In genomic region chr14:50719875-50720274, GRCm38 (mm10) we compare ENCODE assay signal across 24 mouse cellular contexts. TPM values are rescaled to one million over a fixed set of nuclear protein-coding genes. Genes with fewer than 3 reads are reported as not detected.
A peak's percentile ranks its signal among the peaks of the same experiment; 100 is the strongest.
DNase-seq lines count a peak whose midpoint lies in the region; ATAC-seq and TF ChIP-seq lines count a peak whose summit lies in the region.
"Not testable (repeated sequence)": the region's sequence is repeated elsewhere in the genome, so short reads cannot be mapped to it uniquely, and the experiment has no call there.
"Had no signal": no experiment of that assay in that cellular context is flagged by ENCODE, and none has a peak within 500 bp of the region (broad histone marks: within the 10 kb centered on the region; RNA-seq: fewer than 3 reads in every experiment).

No protein-coding gene starts in this region.

- not testable (repeated sequence) for TF ChIP-seq CTCF in kidney, postnatal 0 days (IDR thresholded peaks at IDR 0.05; ENCODE audit: low read depth); lung, embryonic 14.5 days (IDR thresholded peaks at IDR 0.05; ENCODE audit: low read depth)

- H3K27ac ChIP-seq in kidney, postnatal 0 days; lung, embryonic 14.5 days (ENCODE audit: low read depth): not testable (repeated sequence)

- not testable (repeated sequence) for H3K4me1 ChIP-seq in kidney, postnatal 0 days (replicated peaks; ENCODE audit: insufficient read depth, low read length); lung, embryonic 14.5 days (ENCODE audit: insufficient read depth)

- ATAC-seq in kidney, postnatal 0 days (replicated peaks; ENCODE audit: low FRiP score, low read depth); lung, embryonic 14.5 days (ENCODE audit: insufficient read depth): not testable (repeated sequence)

- peak; percentile 3 for DNase-seq in 3134 (ENCODE audit: extremely low read depth, insufficient read length, low spot score)
- peak; percentile 38 for DNase-seq in NIH3T3 (ENCODE audit: low read depth)
- peak; percentile 8 for DNase-seq in adrenal gland, postnatal 14 days
- peak; percentile 8 for DNase-seq in forelimb bud, embryonic 11.5 days (ENCODE audit: low read depth, low spot score)
- peak; percentile 6 for DNase-seq in kidney, postnatal 0 days (ENCODE audit: low spot score)
- DNase-seq in lung, embryonic 14.5 days = peak; percentile 26
- DNase-seq in yolk sac, embryonic 10.5 days (ENCODE audit: low spot score) = peak; percentile 21

- not testable (repeated sequence) for H3K36me3 ChIP-seq in kidney, postnatal 0 days (ENCODE audit: insufficient read depth, low read length); lung, embryonic 14.5 days (ENCODE audit: insufficient read depth)

- H3K4me2 ChIP-seq in kidney, postnatal 0 days (ENCODE audit: low read length); lung, embryonic 14.5 days: not testable (repeated sequence)

- not testable (repeated sequence) for H3K9me3 ChIP-seq in kidney, postnatal 0 days (replicated peaks; ENCODE audit: low read length); lung, embryonic 14.5 days (ENCODE audit: low read depth, low read length)

- not testable (repeated sequence) for H3K27me3 ChIP-seq in kidney, postnatal 0 days (ENCODE audit: insufficient read depth, low read length); lung, embryonic 14.5 days (ENCODE audit: insufficient read depth, low read length)

- not testable (repeated sequence) for H3K9ac ChIP-seq in kidney, postnatal 0 days (ENCODE audit: low read depth, low read length); lung, embryonic 14.5 days

- H3K4me3 ChIP-seq in kidney, postnatal 0 days (replicated peaks; ENCODE audit: low read depth, low read length); lung, embryonic 14.5 days (ENCODE audit: low read depth, low read length): not testable (repeated sequence)

- WGBS in kidney, postnatal 0 days = 88% methylated on average over 15 of the region's 15 CpGs
- WGBS in lung, embryonic 14.5 days = 83% methylated on average over 15 of the region's 15 CpGs

RNA-seq across cellular contexts. Expression of gene Olfr748, which starts 12.7 kb away (rescaled TPM):
- not detected in 2 replicates for total RNA-seq in adrenal gland, postnatal 14 days (2021)
- not detected in 2 replicates for polyA plus RNA-seq in kidney, postnatal 0 days (2015; fragmentation: Nextera tagmentation; extraction: Ambion mirVana)
- polyA plus RNA-seq in lung, embryonic 14.5 days (2014; fragmentation: Nextera tagmentation; extraction: Ambion mirVana) = not detected in 2 replicates
- total RNA-seq: adrenal gland, adult 2 months; adrenal gland, postnatal 4 days; CH12.LX; common myeloid progenitor, adult 5-6 weeks; forebrain, postnatal 0 days; gastrocnemius, adult 2 months; gastrocnemius, postnatal 36 days; hematopoietic stem cell, adult 5-6 weeks; hindbrain, postnatal 0 days had no signal
- polyA plus RNA-seq: adrenal gland, adult 2 months; brain, embryonic 14.5 days; forebrain, embryonic 13.5 days; forebrain, postnatal 0 days; heart, embryonic 13.5 days; heart, postnatal 0 days; hindbrain, embryonic 13.5 days; hindbrain, postnatal 0 days; intestine, embryonic 14.5 days had no signal

RNA-seq across cellular contexts. Expression of gene Olfr749, which starts 25.0 kb away (rescaled TPM):
- total RNA-seq in adrenal gland, postnatal 14 days (2021) = not detected in 2 replicates
- not detected in 2 replicates for polyA plus RNA-seq in kidney, postnatal 0 days (2015; fragmentation: Nextera tagmentation; extraction: Ambion mirVana)
- polyA plus RNA-seq in lung, embryonic 14.5 days (2014; fragmentation: Nextera tagmentation; extraction: Ambion mirVana) = not detected in 2 replicates
- total RNA-seq: adrenal gland, adult 2 months; adrenal gland, postnatal 4 days; CH12.LX; common myeloid progenitor, adult 5-6 weeks; forebrain, postnatal 0 days; gastrocnemius, adult 2 months; gastrocnemius, postnatal 36 days; hematopoietic stem cell, adult 5-6 weeks; hindbrain, postnatal 0 days had no signal
- polyA plus RNA-seq: activated CD4-positive, CD25-positive, alpha-beta regulatory T cell, adult 4 months; adrenal gland, adult 2 months; brain, embryonic 14.5 days; embryonic facial prominence, embryonic 14.5 days; forebrain, embryonic 13.5 days; forebrain, postnatal 0 days; heart, embryonic 13.5 days; heart, postnatal 0 days; hindbrain, embryonic 13.5 days; hindbrain, postnatal 0 days; intestine, embryonic 14.5 days had no signal

RNA-seq across cellular contexts. Expression of gene Olfr747, which starts 26.9 kb away (rescaled TPM):
- not detected in 2 replicates for total RNA-seq in adrenal gland, postnatal 14 days (2021)
- not detected in 2 replicates for polyA plus RNA-seq in kidney, postnatal 0 days (2015; fragmentation: Nextera tagmentation; extraction: Ambion mirVana)
- polyA plus RNA-seq in lung, embryonic 14.5 days (2014; fragmentation: Nextera tagmentation; extraction: Ambion mirVana) = not detected in 2 replicates
- total RNA-seq: adrenal gland, adult 2 months; adrenal gland, postnatal 4 days; CH12.LX; common myeloid progenitor, adult 5-6 weeks; forebrain, postnatal 0 days; gastrocnemius, adult 2 months; gastrocnemius, postnatal 36 days; hematopoietic stem cell, adult 5-6 weeks; hindbrain, postnatal 0 days had no signal
- polyA plus RNA-seq: activated CD4-positive, CD25-positive, alpha-beta regulatory T cell, adult 4 months; adrenal gland, adult 2 months; brain, embryonic 14.5 days; embryonic facial prominence, embryonic 14.5 days; forebrain, embryonic 13.5 days; forebrain, postnatal 0 days; heart, embryonic 13.5 days; heart, postnatal 0 days; hindbrain, embryonic 13.5 days; hindbrain, postnatal 0 days; intestine, embryonic 14.5 days had no signal
